Mouse (Mus musculus): ENCODE measurements around the gene Atp1a2. TPM values are rescaled to one million over a fixed set of nuclear protein-coding genes. Genes with fewer than 3 reads are reported as not detected.

The Atp1a2 gene
- polyA plus RNA-seq (2012; rRNA removed), result 11.4 and 13.3 TPM in 2 replicates

DNA sequence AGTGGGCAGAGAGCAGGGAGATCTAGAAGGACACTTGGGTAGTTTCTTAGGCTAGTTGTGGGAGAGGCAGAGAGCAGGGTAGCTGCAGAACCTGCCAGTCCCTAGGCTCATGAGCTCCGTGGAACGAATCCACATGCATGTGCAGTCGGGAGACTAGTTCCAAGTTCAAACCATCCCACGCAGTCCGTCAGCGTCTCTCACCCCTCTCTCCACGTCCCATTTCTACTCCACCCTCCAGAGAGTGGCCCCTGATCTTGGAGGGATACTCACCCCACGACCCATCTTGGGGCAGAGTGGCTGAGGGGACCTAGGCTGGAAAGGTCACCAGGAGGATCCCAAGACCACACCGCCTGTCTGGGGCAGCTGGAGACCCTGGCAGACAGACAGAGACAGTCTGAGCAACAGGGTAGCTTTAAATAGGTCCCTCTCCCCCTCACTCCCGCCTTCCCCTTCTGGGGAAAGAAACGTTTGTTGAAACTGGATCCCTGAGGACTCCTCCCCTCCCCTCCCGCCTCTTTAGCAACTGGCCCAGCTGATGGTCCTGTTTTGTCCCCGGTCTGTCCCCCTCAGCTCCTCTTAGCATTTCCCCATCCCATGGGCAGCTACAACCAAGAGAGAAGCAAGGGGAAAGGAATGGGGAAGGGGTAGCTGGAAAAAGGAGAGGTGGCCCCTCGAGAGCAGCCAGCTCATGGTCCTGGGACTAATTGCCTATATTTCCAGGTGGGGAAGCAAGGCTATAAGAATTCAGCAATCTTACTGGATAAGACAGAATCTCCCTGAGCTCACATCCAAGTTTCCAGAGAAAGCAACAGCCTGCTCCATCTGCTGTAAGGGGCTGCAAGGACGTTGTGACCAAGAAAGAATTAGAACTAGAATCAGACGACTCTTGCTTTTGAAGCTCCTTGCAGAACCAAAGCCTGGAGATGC lies at the start of gene Atp1a2:
TSS of gene Atp1a2 (minus strand) at position 454 of the 927 bp plus-strand sequence.

GRCm38 (mm10) chr1:172340729-172341321 lies 43.0 kb upstream of the Atp1a2 start, which contains the start of gene Kcnj10:
Gene Kcnj10 (plus strand): TSS chr1:172341210.

DNA sequence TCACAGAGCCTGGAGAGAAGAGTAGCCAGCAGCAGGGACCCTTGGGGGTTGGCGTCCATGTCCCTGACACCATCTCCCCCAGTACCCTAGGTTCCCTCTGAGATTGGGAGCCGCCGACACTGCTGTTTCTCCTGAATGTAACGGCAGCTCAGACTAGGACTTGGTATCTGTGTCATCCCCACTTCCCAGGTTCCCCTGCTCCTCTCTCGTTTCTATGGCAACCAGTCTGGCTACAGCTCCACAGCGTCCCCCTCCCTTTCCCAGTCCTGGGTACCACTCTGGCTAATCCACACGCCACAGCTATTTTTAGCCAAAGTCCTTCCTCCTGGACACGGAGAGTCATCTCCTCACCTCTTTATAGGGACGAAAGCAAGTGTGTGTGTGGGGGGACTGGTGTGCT lies 31.3 kb upstream of the Atp1a2 start, which contains the start of gene Kcnj9:
TSS of gene Kcnj9 (minus strand) at position 188 of the 400 bp plus-strand sequence.

GRCm38 (mm10) chr1:172261477-172262078 lies 36.3 kb downstream of the Atp1a2 start, which contains the start of gene Igsf8:
Gene Igsf8 (plus strand): TSS chr1:172261641.

GRCm38 (mm10) chr1:172258314-172258713 lies 39.5 kb downstream of the Atp1a2 start, which contains the start of gene Atp1a4:
Gene Atp1a4 (minus strand): TSS chr1:172258414.

Other genes starting within 250 kb of the Atp1a2 start
- gene Nhlh1, start 240.5 kb downstream of the Atp1a2 start, polyA plus RNA-seq (2012; rRNA removed), result 27.7 and 34.4 TPM in 2 replicates
- 114 and 141 TPM in 2 replicates for gene Copa, start 215.5 kb downstream of the Atp1a2 start, polyA plus RNA-seq (2012; rRNA removed)
- gene Ncstn, start 215.3 kb downstream of the Atp1a2 start, polyA plus RNA-seq (2012; rRNA removed), result 101 and 120 TPM in 2 replicates
- 101 and 117 TPM in 2 replicates for gene Pex19, start 171.3 kb downstream of the Atp1a2 start, polyA plus RNA-seq (2012; rRNA removed)
- 109 TPM in 2 replicates for gene Dcaf8, start 150.0 kb downstream of the Atp1a2 start, polyA plus RNA-seq (2012; rRNA removed)
- 189 and 197 TPM in 2 replicates for gene Pea15a, start 91.3 kb downstream of the Atp1a2 start, polyA plus RNA-seq (2012; rRNA removed)
- 7.0 and 8.0 TPM in 2 replicates for gene Casq1, start 78.2 kb downstream of the Atp1a2 start, polyA plus RNA-seq (2012; rRNA removed)
- gene Atp1a4, start 39.6 kb downstream of the Atp1a2 start, polyA plus RNA-seq (2012; rRNA removed), result 0.04 TPM in 2 replicates
- gene Igsf8, start 36.4 kb downstream of the Atp1a2 start, polyA plus RNA-seq (2012; rRNA removed), result 84.0 and 115 TPM in 2 replicates
- gene Kcnj9, start 31.3 kb upstream of the Atp1a2 start, polyA plus RNA-seq (2012; rRNA removed), result 1.3 and 2.1 TPM in 2 replicates
- gene Kcnj10, start 43.1 kb upstream of the Atp1a2 start, polyA plus RNA-seq (2012; rRNA removed), result 1.2 TPM in 2 replicates
- 10.0 and 17.0 TPM in 2 replicates for gene Pigm, start 78.5 kb upstream of the Atp1a2 start, polyA plus RNA-seq (2012; rRNA removed)
- 0.20 and 0.26 TPM in 2 replicates for gene Slamf9, start 177.3 kb upstream of the Atp1a2 start, polyA plus RNA-seq (2012; rRNA removed)
- 111 and 126 TPM in 2 replicates for gene Igsf9, start 183.7 kb upstream of the Atp1a2 start, polyA plus RNA-seq (2012; rRNA removed)
- 28.5 and 53.8 TPM in 2 replicates for gene Tagln2, start 202.0 kb upstream of the Atp1a2 start, polyA plus RNA-seq (2012; rRNA removed)
- 1.7 and 2.2 TPM in 2 replicates for gene Cfap45, start 222.7 kb upstream of the Atp1a2 start, polyA plus RNA-seq (2012; rRNA removed)

Measured in central nervous system, embryonic 11.5 days (tissue).